Mouse (Mus musculus): ENCODE measurements around the gene Ap3b2. TPM values are rescaled to one million over a fixed set of nuclear protein-coding genes. Genes with fewer than 3 reads are reported as not detected.
A peak's percentile ranks its signal among the peaks of the same experiment; 100 is the strongest.
"Not testable (repeated sequence)": the region's sequence is repeated elsewhere in the genome, so short reads cannot be mapped to it uniquely, and the experiment has no call there.

The Ap3b2 gene
- polyA plus RNA-seq, 1 experiment from 2014 or later, result 4.1 TPM

GRCm38 (mm10) chr7:81516154-81517030, 22.7 kb upstream of the Ap3b2 start:
- Histone ChIP-seq H3K4me1 (no peaks in the 10 kb centered on the region), H3K9me3 (no peaks in the 10 kb centered on the region), H3K4me2 (no peak overlapping the region), H3K36me3 (no peaks in the 10 kb centered on the region), H3K27me3 (replicated peaks) (peaks cover 26% of the 10 kb centered on the region; the same call in 1 of the 2 replicates), H3K4me3 (no peak overlapping the region), H3K9ac (no peak overlapping the region), H3K27ac (replicated peaks) (no peak overlapping the region)
- 63% methylated on average over 6 of the region's 6 CpGs for WGBS
- no peak for ATAC-seq (ENCODE audit: extremely low read depth, insufficient number of reproducible peaks, low FRiP score, low TSS enrichment)

DNA sequence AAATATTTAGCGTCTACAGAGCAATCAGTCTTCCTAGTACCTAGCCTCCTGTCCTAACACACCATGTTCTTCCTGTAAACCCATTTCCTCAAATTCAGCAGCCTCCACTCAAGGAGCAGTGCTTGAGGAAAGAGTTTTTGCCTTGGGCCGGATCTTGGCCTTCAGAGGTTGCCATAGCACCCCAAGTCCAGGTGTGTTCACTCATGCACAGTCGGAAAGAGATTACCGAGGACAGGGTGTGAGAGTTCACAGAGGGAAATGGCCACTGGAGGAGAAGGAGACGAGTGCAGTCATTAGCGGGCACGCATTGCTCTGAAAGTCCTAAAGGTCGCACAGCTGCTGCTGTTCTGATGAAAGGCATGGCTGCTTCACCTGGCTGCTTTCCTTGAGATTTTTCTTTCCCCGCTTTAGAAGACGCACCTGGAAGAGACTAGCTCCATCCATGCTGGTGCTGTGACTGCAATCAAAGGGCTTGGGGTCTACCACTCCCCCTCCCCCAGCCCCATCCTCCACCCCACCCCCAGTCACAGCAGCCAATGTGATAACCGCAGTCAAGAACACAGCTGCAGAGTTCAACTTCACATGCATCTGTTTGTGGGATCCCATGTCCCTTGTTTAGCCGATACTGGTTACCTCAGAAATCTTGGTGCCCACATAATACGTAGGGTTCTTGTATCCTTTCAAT, 21.3 kb upstream of the Ap3b2 start:
- no peak overlapping the region for H3K9ac ChIP-seq
- peaks cover 26% of the 10 kb centered on the region; the same call in 1 of the 2 replicates for H3K27me3 ChIP-seq (replicated peaks)
- WGBS, result 45% methylated on average over 13 of the region's 13 CpGs
- no peak overlapping the region for H3K4me2 ChIP-seq
- no peak overlapping the region for H3K4me3 ChIP-seq
- H3K27ac ChIP-seq (replicated peaks), result no peak overlapping the region
- ATAC-seq (ENCODE audit: extremely low read depth, insufficient number of reproducible peaks, low FRiP score, low TSS enrichment), result no peak
- H3K9me3 ChIP-seq, result no peaks in the 10 kb centered on the region
- H3K4me1 ChIP-seq, result no peaks in the 10 kb centered on the region
- H3K36me3 ChIP-seq, result no peaks in the 10 kb centered on the region

GRCm38 (mm10) chr7:81501050-81501449, 7.3 kb upstream of the Ap3b2 start:
- no peak for ATAC-seq (ENCODE audit: extremely low read depth, insufficient number of reproducible peaks, low FRiP score, low TSS enrichment)
- no peak overlapping the region for H3K4me3 ChIP-seq
- H3K36me3 ChIP-seq, result no peaks in the 10 kb centered on the region
- no peaks in the 10 kb centered on the region for H3K4me1 ChIP-seq
- 71% methylated on average over 2 of the region's 2 CpGs for WGBS
- H3K9me3 ChIP-seq, result no peaks in the 10 kb centered on the region
- H3K9ac ChIP-seq, result no peak overlapping the region
- peaks cover 23% of the 10 kb centered on the region for H3K27me3 ChIP-seq (replicated peaks)
- H3K4me2 ChIP-seq, result no peak overlapping the region
- no peak overlapping the region for H3K27ac ChIP-seq (replicated peaks)

DNA sequence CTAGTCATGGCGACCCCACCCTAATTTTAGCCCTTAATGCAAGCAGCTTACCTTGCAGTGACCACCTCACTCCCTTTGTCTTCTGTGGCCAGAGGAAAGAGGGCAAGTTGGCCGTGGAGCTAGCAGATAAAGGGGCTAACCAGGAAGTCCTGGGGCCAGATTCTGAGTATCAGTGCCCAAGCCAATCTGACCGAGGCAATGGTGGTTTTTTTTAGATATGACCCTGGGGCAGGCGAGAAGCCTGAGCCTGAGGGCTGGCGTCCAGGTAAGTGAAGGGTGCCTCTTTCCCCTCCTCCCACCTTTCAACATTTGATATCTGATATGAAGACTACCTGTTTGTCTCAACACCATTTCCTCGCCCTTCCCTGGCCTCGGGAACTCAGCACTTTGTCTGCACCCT, 4.5 kb upstream of the Ap3b2 start, which contains the start of gene BC048679:
Gene BC048679 (minus strand): TSS at position 101 of the 400 bp plus-strand sequence.
- WGBS, result 33% methylated on average over 7 of the region's 7 CpGs
- Histone ChIP-seq H3K36me3 (no peaks in the 10 kb centered on the region), H3K27me3 (replicated peaks) (peaks cover 52% of the 10 kb centered on the region), H3K4me1 (peaks cover 6% of the 10 kb centered on the region), H3K4me3 (no peak within 1 kb of the TSS), H3K4me2 (no peak within 1 kb of the TSS), H3K27ac (replicated peaks) (no peak within 1 kb of the TSS), H3K9ac (no peak within 1 kb of the TSS), H3K9me3 (no peaks in the 10 kb centered on the region)
- no peak for ATAC-seq (ENCODE audit: extremely low read depth, insufficient number of reproducible peaks, low FRiP score, low TSS enrichment)

DNA sequence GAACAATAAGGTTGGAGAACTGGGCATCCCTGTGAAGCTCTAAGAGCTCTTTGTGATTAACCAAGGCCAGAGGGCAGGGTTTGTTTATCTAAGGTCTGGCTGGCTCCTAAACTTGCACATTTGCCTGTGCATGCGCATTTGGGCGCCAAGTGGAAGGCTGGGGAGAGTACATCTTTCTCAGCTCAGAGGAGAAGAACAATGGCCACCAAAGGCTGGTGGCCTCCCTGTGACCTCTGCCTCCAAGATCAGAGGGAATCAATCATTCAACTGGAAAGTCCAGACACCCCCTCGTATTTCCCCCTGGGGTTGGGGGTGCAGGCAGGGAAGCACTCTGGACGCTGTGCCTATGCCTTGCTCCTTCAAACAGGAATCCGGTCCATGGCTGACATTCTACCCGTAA, 3.4 kb upstream of the Ap3b2 start:
- peaks cover 10% of the 10 kb centered on the region for H3K4me1 ChIP-seq
- WGBS, result 53% methylated on average over 6 of the region's 6 CpGs
- H3K4me2 ChIP-seq, result no peak overlapping the region
- ATAC-seq (ENCODE audit: extremely low read depth, insufficient number of reproducible peaks, low FRiP score, low TSS enrichment), result no peak
- H3K27ac ChIP-seq (replicated peaks), result no peak overlapping the region
- H3K4me3 ChIP-seq, result no peak overlapping the region
- H3K36me3 ChIP-seq, result no peaks in the 10 kb centered on the region
- H3K27me3 ChIP-seq (replicated peaks), result peaks cover 62% of the 10 kb centered on the region
- H3K9me3 ChIP-seq, result no peaks in the 10 kb centered on the region
- H3K9ac ChIP-seq, result no peak overlapping the region

DNA sequence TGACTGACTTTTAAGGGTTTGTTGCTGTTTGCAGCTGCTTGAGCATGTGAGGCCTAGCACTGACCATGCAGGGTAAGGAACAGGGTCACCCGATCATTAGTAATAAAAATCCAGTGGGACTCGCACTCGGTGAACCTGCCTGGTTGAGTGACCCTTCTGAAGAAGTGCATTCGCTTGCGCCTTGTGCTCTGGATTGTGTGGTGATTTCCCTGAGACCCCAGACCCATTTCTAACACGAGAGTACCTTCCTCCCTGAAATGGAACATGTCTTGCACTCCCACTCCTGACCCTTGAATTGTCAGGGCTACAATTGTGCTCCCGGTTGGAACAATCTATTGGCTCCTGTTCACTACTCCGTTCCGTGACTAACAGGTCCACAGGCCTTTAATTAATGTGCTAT, 1.1 kb downstream of the Ap3b2 start:
- H3K36me3 ChIP-seq, result no peaks in the 10 kb centered on the region
- 51% methylated on average over 9 of the region's 9 CpGs for WGBS
- no peak for ATAC-seq (ENCODE audit: extremely low read depth, insufficient number of reproducible peaks, low FRiP score, low TSS enrichment)
- H3K9me3 ChIP-seq, result no peaks in the 10 kb centered on the region
- no peak overlapping the region; the same call in 1 of the 2 replicates for H3K4me3 ChIP-seq
- H3K27me3 ChIP-seq (replicated peaks), result peaks cover 76% of the 10 kb centered on the region
- H3K9ac ChIP-seq, result no peak overlapping the region
- H3K4me2 ChIP-seq, result peak overlapping the region; percentile 90
- H3K27ac ChIP-seq (replicated peaks), result no peak overlapping the region
- peaks cover 13% of the 10 kb centered on the region for H3K4me1 ChIP-seq

- ATAC-seq (ENCODE audit: extremely low read depth, insufficient number of reproducible peaks, low FRiP score, low TSS enrichment), result no peak
- peaks cover 48% of the 10 kb centered on the region for H3K27me3 ChIP-seq (replicated peaks)
- H3K4me1 ChIP-seq, result peaks cover 13% of the 10 kb centered on the region
- no peak overlapping the region for H3K4me2 ChIP-seq
- WGBS, result 19% methylated on average over 9 of the region's 9 CpGs
- H3K36me3 ChIP-seq, result no peaks in the 10 kb centered on the region
- H3K4me3 ChIP-seq, result no peak overlapping the region
- no peak overlapping the region for H3K9ac ChIP-seq
- no peak overlapping the region for H3K27ac ChIP-seq (replicated peaks)
- H3K9me3 ChIP-seq, result no peaks in the 10 kb centered on the region
Measured at GRCm38 (mm10) chr7:81489649-81490048, 4.1 kb downstream of the Ap3b2 start.

DNA sequence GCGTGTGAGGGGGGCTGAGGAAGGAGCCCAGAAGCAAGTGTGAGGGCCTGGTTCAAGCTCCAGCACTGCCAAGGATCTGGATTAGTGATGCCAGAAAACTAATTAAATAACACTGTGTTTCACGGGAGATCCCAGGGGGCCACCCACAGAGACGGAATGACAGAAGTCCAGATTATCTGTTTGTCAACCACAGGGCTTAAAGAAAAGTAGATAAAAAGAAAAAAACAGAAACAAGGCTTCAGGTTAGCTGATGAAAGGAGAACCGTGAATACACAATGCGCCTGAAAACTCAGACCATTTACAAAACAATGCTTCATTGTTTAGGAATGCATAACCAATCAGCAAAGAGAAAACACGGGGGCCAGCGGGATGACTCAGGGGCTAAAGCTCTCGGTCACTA, 12.9 kb downstream of the Ap3b2 start:
- Histone ChIP-seq H3K36me3 (no peaks in the 10 kb centered on the region), H3K27me3 (replicated peaks) (peaks cover 39% of the 10 kb centered on the region), H3K27ac (replicated peaks) (no peak overlapping the region), H3K4me3 (no peak overlapping the region), H3K4me1 (peaks cover 4% of the 10 kb centered on the region; the same call in 1 of the 2 replicates), H3K9me3 (no peaks in the 10 kb centered on the region), H3K9ac (no peak overlapping the region), H3K4me2 (no peak overlapping the region)
- no peak for ATAC-seq (ENCODE audit: extremely low read depth, insufficient number of reproducible peaks, low FRiP score, low TSS enrichment)
- WGBS, result 9% methylated on average over 8 of the region's 8 CpGs

- Histone ChIP-seq H3K4me1 (peaks cover 4% of the 10 kb centered on the region; the same call in 1 of the 2 replicates), H3K9ac (no peak overlapping the region), H3K9me3 (no peaks in the 10 kb centered on the region), H3K4me3 (no peak overlapping the region), H3K4me2 (no peak overlapping the region), H3K27me3 (replicated peaks) (peaks cover 49% of the 10 kb centered on the region), H3K36me3 (no peaks in the 10 kb centered on the region), H3K27ac (replicated peaks) (no peak overlapping the region)
- 57% methylated on average over 3 of the region's 3 CpGs for WGBS
- no peak for ATAC-seq (ENCODE audit: extremely low read depth, insufficient number of reproducible peaks, low FRiP score, low TSS enrichment)
Measured at GRCm38 (mm10) chr7:81479531-81480090, 14.1 kb downstream of the Ap3b2 start.

DNA sequence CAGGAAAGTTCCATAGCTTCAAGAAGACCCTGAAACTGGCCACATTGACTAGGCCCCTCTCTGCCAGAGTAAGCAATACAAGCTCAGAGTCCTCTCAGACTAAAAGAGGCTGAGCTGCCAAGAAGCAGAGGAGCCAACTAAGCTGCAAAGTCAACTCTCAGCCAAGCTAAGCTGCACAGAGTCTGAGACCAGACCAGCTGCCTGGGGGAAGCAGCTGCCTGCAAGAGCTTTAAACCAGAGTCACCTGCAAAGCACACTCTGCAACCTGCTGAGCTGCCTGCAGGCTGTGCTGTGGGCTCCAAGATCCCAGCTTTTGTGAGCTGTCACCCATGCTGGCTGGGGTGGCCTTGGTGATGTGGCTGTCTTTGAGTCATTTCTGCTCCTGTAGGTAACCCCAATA, 15.5 kb downstream of the Ap3b2 start:
- not testable (repeated sequence) for H3K9ac ChIP-seq; H3K27ac ChIP-seq (replicated peaks); H3K4me2 ChIP-seq; H3K9me3 ChIP-seq; H3K4me1 ChIP-seq; H3K4me3 ChIP-seq; H3K36me3 ChIP-seq; ATAC-seq (ENCODE audit: extremely low read depth, insufficient number of reproducible peaks, low FRiP score, low TSS enrichment)
- peaks cover 59% of the 10 kb centered on the region for H3K27me3 ChIP-seq (replicated peaks)

- Histone ChIP-seq H3K9me3 (no peaks in the 10 kb centered on the region), H3K4me1 (peaks cover 4% of the 10 kb centered on the region; the same call in 1 of the 2 replicates), H3K4me3 (peak overlapping the region; percentile 27), H3K27me3 (replicated peaks) (peaks cover 66% of the 10 kb centered on the region), H3K9ac (no peak overlapping the region), H3K4me2 (peak overlapping the region; percentile 59), H3K36me3 (no peaks in the 10 kb centered on the region), H3K27ac (replicated peaks) (no peak overlapping the region)
- ATAC-seq (ENCODE audit: extremely low read depth, insufficient number of reproducible peaks, low FRiP score, low TSS enrichment), result no peak
- WGBS, result 9% methylated on average over 24 of the region's 24 CpGs
Measured at GRCm38 (mm10) chr7:81476833-81477232, 16.9 kb downstream of the Ap3b2 start.

Data from heart, embryonic 13.5 days (tissue).